Mouse (Mus musculus) spleen, adult 2 months (tissue): ENCODE results near the gene Gm45521.

Source experiments
- CTCF ChIP-seq: fragments of 200-500 bp; IDR thresholded peaks from 2 replicates; pipeline ENCODE4 v1.5.1; 2011; ENCODE audit warnings: mild to moderate bottlenecking, inconsistent platforms; ENCODE audit not compliant: insufficient read depth, insufficient read length, insufficient replicate concordance; ENCODE audit errors: extremely low read depth
- POLR2A ChIP-seq: fragments of 200-500 bp; IDR thresholded peaks from 2 replicates; pipeline ENCODE4 v1.6.1; 2011; ENCODE audit warnings: low read depth, low read length, inconsistent platforms

- TF ChIP-seq CTCF (no peak), POLR2A (no peak)
Measured at GRCm38 (mm10) chr14:7960616-7961015, 3.5 kb downstream of the Gm45521 start.
